Mouse (Mus musculus) forebrain, embryonic 10.5 days (tissue): ENCODE data around the gene Duoxa2. TPM values are rescaled to one million over a fixed set of nuclear protein-coding genes. Genes with fewer than 3 reads are reported as not detected.
"Not testable (repeated sequence)": the region's sequence is repeated elsewhere in the genome, so short reads cannot be mapped to it uniquely, and the experiment has no call there.

Experiments
- DNase-seq: peaks from one replicate; pipeline ENCODE4 v3.0.0-alpha.2; 2017; ENCODE audit warnings: low spot score; ENCODE audit errors: extremely low spot score
- H3K27ac ChIP-seq: fragments of 300-500 bp; sonication (generic); 2 replicates; pipeline ENCODE4 v1.5.1; 2016; ENCODE audit warnings: mild to moderate bottlenecking
- H3K27me3 ChIP-seq: fragments of 300-500 bp; sonication (generic); 2 replicates; pipeline ENCODE4 v1.6.1; 2016; ENCODE audit warnings: mild to moderate bottlenecking; ENCODE audit not compliant: poor library complexity, severe bottlenecking
- H3K36me3 ChIP-seq: fragments of 300-500 bp; sonication (generic); replicated peaks from 2 replicates; pipeline ENCODE4 v1.6.1; 2016; ENCODE audit warnings: mild to moderate bottlenecking, moderate library complexity
- H3K4me1 ChIP-seq: fragments of 300-500 bp; sonication (generic); 2 replicates; pipeline ENCODE4 v1.6.1; 2016
- H3K4me3 ChIP-seq: fragments of 300-500 bp; sonication (generic); 2 replicates; pipeline ENCODE4 v1.5.1; 2016; ENCODE audit warnings: mild to moderate bottlenecking, moderate library complexity
- H3K9me3 ChIP-seq: fragments of 300-500 bp; sonication (generic); 2 replicates; pipeline ENCODE4 v1.6.1; 2016; ENCODE audit warnings: mild to moderate bottlenecking, moderate library complexity
- WGBS: fragments of 180-500 bp; shearing (Covaris S2); methylation state at CpG from one replicate; pipeline ENCODE4 v1.1.7; 2016; 5-methylcytosine and 5-hydroxymethylcytosine counted together
- polyA plus RNA-seq: library from polyadenylated mRNA; unstranded; fragments of >200 nt; fragmentation: Nextera tagmentation; extraction: Ambion mirVana; gene quantifications from 2 replicates; pipeline ENCODE4 v1.2.1, GENCODE M21; 2016

The Duoxa2 gene
- polyA plus RNA-seq, 1 experiment from 2014 or later = not detected

GRCm38 (mm10) chr2:122313536-122313935 is 14.8 kb downstream of the Duoxa2 start, which contains the start of gene Duoxa1:
TSS of gene Duoxa1 (minus strand) at chr2:122313730.
- Histone ChIP-seq H3K4me3 (peak within 1 kb of the TSS; percentile 42), H3K27ac (no peak within 1 kb of the TSS), H3K9me3 (no peaks in the 10 kb centered on the region), H3K4me1 (peaks cover 12% of the 10 kb centered on the region), H3K27me3 (peaks cover 61% of the 10 kb centered on the region), H3K36me3 (no peaks in the 10 kb centered on the region)
- WGBS = 2% methylated on average over 24 of the region's 24 CpGs
- DNase-seq = peak; percentile 17

- Histone ChIP-seq H3K27me3 (peaks cover 62% of the 10 kb centered on the region), H3K4me1 (peaks cover 12% of the 10 kb centered on the region), H3K9me3 (no peaks in the 10 kb centered on the region), H3K4me3 (no peak within 1 kb of the TSS), H3K27ac (no peak within 1 kb of the TSS), H3K36me3 (no peaks in the 10 kb centered on the region)
- DNase-seq = no peak
- 86% methylated on average over 7 of the region's 7 CpGs for WGBS
Measured at GRCm38 (mm10) chr2:122315372-122315771, 16.7 kb downstream of the Duoxa2 start, which contains the start of gene Duox1. TSS of gene Duox1 (plus strand) at chr2:122315672.

GRCm38 (mm10) chr2:122317384-122317783 is 18.7 kb downstream of the Duoxa2 start:
- no peaks in the 10 kb centered on the region for H3K36me3 ChIP-seq
- 72% methylated on average over 4 of the region's 4 CpGs for WGBS
- no peaks in the 10 kb centered on the region for H3K9me3 ChIP-seq
- no peak overlapping the region for H3K4me3 ChIP-seq
- H3K4me1 ChIP-seq = peaks cover 12% of the 10 kb centered on the region
- H3K27me3 ChIP-seq = peaks cover 41% of the 10 kb centered on the region
- no peak for DNase-seq
- no peak overlapping the region for H3K27ac ChIP-seq

- no peaks in the 10 kb centered on the region for H3K36me3 ChIP-seq
- DNase-seq = no peak
- H3K4me3 ChIP-seq = no peak overlapping the region
- no peak overlapping the region for H3K27ac ChIP-seq
- H3K27me3 ChIP-seq = peaks cover 4% of the 10 kb centered on the region; the same call in 1 of the 2 replicates
- no peaks in the 10 kb centered on the region for H3K4me1 ChIP-seq
- H3K9me3 ChIP-seq = no peaks in the 10 kb centered on the region
- WGBS = 70% methylated on average over 3 of the region's 3 CpGs
Measured at GRCm38 (mm10) chr2:122323960-122324359, 25.3 kb downstream of the Duoxa2 start.

GRCm38 (mm10) chr2:122324586-122324985 is 25.9 kb downstream of the Duoxa2 start:
- no peaks in the 10 kb centered on the region for H3K4me1 ChIP-seq
- no peak overlapping the region for H3K4me3 ChIP-seq
- H3K9me3 ChIP-seq = no peaks in the 10 kb centered on the region
- WGBS = 90% methylated on average over 3 of the region's 3 CpGs
- H3K27ac ChIP-seq = no peak overlapping the region
- no peaks in the 10 kb centered on the region for H3K27me3 ChIP-seq
- H3K36me3 ChIP-seq = no peaks in the 10 kb centered on the region
- no peak for DNase-seq

GRCm38 (mm10) chr2:122325361-122325760 is 26.7 kb downstream of the Duoxa2 start:
- Histone ChIP-seq H3K27me3 (no peaks in the 10 kb centered on the region), H3K4me3 (no peak overlapping the region), H3K36me3 (no peaks in the 10 kb centered on the region), H3K27ac (no peak overlapping the region), H3K4me1 (no peaks in the 10 kb centered on the region), H3K9me3 (no peaks in the 10 kb centered on the region)
- DNase-seq = no peak
- 77% methylated on average over 2 of the region's 2 CpGs for WGBS

GRCm38 (mm10) chr2:122327986-122328385 is 29.3 kb downstream of the Duoxa2 start:
- DNase-seq = no peak
- no peaks in the 10 kb centered on the region for H3K9me3 ChIP-seq
- no peaks in the 10 kb centered on the region for H3K36me3 ChIP-seq
- no peak overlapping the region for H3K27ac ChIP-seq
- WGBS = 83% methylated on average over 3 of the region's 3 CpGs
- H3K4me3 ChIP-seq = no peak overlapping the region
- H3K27me3 ChIP-seq = no peaks in the 10 kb centered on the region
- no peaks in the 10 kb centered on the region for H3K4me1 ChIP-seq

- not testable (repeated sequence) for H3K27me3 ChIP-seq, H3K27ac ChIP-seq, DNase-seq, H3K4me1 ChIP-seq, H3K36me3 ChIP-seq, H3K4me3 ChIP-seq, H3K9me3 ChIP-seq
- 83% methylated on average over 6 of the region's 6 CpGs for WGBS
Measured at GRCm38 (mm10) chr2:122330317-122330716, 31.6 kb downstream of the Duoxa2 start.

GRCm38 (mm10) chr2:122332222-122332621 is 33.5 kb downstream of the Duoxa2 start:
- Histone ChIP-seq H3K9me3 (no peaks in the 10 kb centered on the region), H3K27me3 (peaks cover 6% of the 10 kb centered on the region; the same call in 1 of the 2 replicates), H3K4me1 (no peaks in the 10 kb centered on the region), H3K36me3 (no peaks in the 10 kb centered on the region), H3K27ac (no peak overlapping the region), H3K4me3 (no peak overlapping the region)
- WGBS = 88% methylated on average over 3 of the region's 3 CpGs
- DNase-seq = no peak

GRCm38 (mm10) chr2:122334170-122334569 is 35.5 kb downstream of the Duoxa2 start:
- Histone ChIP-seq H3K4me1 (no peaks in the 10 kb centered on the region), H3K4me3 (no peak overlapping the region), H3K27ac (no peak overlapping the region; the same call in 1 of the 2 replicates), H3K36me3 (no peaks in the 10 kb centered on the region), H3K9me3 (no peaks in the 10 kb centered on the region), H3K27me3 (peaks cover 12% of the 10 kb centered on the region; the same call in 1 of the 2 replicates)
- WGBS = 76% methylated on average over 3 of the region's 3 CpGs
- no peak for DNase-seq

- H3K4me3 ChIP-seq = peak overlapping the region; percentile 25; the same call in 1 of the 2 replicates
- 60% methylated on average over 21 of the region's 21 CpGs for WGBS
Measured at GRCm38 (mm10) chr2:122337291-122337690, 38.6 kb downstream of the Duoxa2 start.

GRCm38 (mm10) chr2:122345106-122345893 is 46.6 kb downstream of the Duoxa2 start:
- Histone ChIP-seq H3K27me3 (peaks cover 8% of the 10 kb centered on the region; the same call in 1 of the 2 replicates), H3K9me3 (no peaks in the 10 kb centered on the region), H3K27ac (no peak overlapping the region), H3K4me3 (no peak overlapping the region), H3K4me1 (peaks cover 26% of the 10 kb centered on the region), H3K36me3 (0 out of 2 replicates have a peak, but pooled peaks cover 3% of the 10 kb centered on the region)
- DNase-seq = no peak
- 86% methylated on average over 6 of the region's 6 CpGs for WGBS

More at GRCm38 (mm10) chr2:122337291-122337690, 38.6 kb downstream of the Duoxa2 start:
- H3K27ac ChIP-seq = no peak overlapping the region
- no peaks in the 10 kb centered on the region for H3K9me3 ChIP-seq
- DNase-seq = no peak
- H3K27me3 ChIP-seq = peaks cover 12% of the 10 kb centered on the region; the same call in 1 of the 2 replicates
- no peaks in the 10 kb centered on the region for H3K36me3 ChIP-seq
- H3K4me1 ChIP-seq = no peaks in the 10 kb centered on the region

- H3K36me3 ChIP-seq, H3K27me3 ChIP-seq, H3K4me3 ChIP-seq, H3K27ac ChIP-seq, DNase-seq, H3K9me3 ChIP-seq: not testable (repeated sequence)
- H3K4me1 ChIP-seq = peaks cover 32% of the 10 kb centered on the region
- 92% methylated on average over 6 of the region's 6 CpGs for WGBS
Measured at GRCm38 (mm10) chr2:122346164-122346563, 47.5 kb downstream of the Duoxa2 start.
